Mouse (Mus musculus): Measurements from ENCODE around the gene S100a11. TPM values are rescaled to one million over a fixed set of nuclear protein-coding genes. Genes with fewer than 3 reads are reported as not detected.

The S100a11 gene
- polyA plus RNA-seq, 1 experiment from 2014 or later = 312 TPM

DNA sequence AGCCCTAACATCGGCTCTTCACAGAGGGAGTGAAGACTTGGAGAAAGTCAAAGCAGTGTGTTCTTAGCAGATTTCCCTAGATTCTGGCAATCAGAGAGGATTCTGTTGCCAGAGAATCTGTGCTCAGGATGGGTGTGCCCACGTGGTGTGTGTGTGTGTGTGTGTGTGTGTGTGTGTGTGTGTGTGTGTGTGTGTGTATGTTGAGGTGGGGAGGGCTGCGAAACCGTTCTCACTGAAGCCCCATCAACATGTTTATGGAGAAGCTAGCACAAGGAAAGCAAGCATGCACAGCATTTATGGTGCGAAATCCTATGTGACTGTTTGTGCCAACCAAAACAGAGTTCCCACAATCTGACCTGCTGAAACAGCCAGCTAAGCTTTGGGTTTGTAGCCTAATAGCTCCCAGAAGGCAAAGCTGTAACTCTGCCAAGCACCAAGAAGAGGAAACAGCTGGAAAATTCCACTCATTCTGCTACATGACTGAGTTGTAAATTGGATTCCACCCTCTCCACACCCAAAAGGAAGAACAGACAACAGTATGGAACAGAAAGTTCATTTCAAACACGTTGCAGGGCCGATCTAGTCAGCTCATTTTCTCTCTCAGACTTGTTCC lies 48.2 kb downstream of the S100a11 start:
- WGBS = 63% methylated on average over 7 of the region's 7 CpGs
- 0 out of 2 replicates have a peak overlapping the region, but pooled peaks have one; percentile 13 for H3K27ac ChIP-seq (replicated peaks)
- no peak overlapping the region for H3K4me2 ChIP-seq
- H3K4me3 ChIP-seq = no peak overlapping the region
- no peaks in the 10 kb centered on the region; the same call in 1 of the 2 replicates for H3K4me1 ChIP-seq (replicated peaks)
- ATAC-seq (ENCODE audit: low read depth) = no peak
- H3K36me3 ChIP-seq = no peaks in the 10 kb centered on the region
- H3K9ac ChIP-seq = no peak overlapping the region
- no peaks in the 10 kb centered on the region for H3K9me3 ChIP-seq
- no peaks in the 10 kb centered on the region for H3K27me3 ChIP-seq

DNA sequence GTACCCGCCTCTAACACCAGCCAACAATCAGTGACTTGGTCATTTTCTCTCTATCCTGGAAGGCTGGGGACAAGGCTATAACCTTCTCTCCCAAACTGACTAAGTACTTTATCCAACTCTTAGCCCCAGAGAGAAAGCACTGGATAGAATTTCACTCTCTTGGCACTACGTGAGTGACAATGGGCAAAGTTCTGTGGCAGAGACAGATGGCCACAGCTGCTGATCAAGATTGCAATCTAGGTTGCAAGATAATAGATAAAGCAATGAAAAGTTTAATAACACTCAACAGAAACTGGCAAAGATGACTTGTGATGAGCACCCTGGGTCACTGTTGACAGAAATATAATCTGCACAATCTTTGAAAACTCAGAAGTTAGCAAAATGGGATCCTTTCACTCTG lies 48.8 kb downstream of the S100a11 start:
- H3K9ac ChIP-seq = no peak overlapping the region
- no peaks in the 10 kb centered on the region for H3K36me3 ChIP-seq
- 0 out of 2 replicates have a peak overlapping the region, but pooled peaks have one; percentile 13 for H3K27ac ChIP-seq (replicated peaks)
- no peaks in the 10 kb centered on the region for H3K9me3 ChIP-seq
- WGBS = 67% methylated on average over 2 of the region's 2 CpGs
- H3K4me1 ChIP-seq (replicated peaks) = no peaks in the 10 kb centered on the region; the same call in 1 of the 2 replicates
- H3K27me3 ChIP-seq = no peaks in the 10 kb centered on the region
- no peak overlapping the region for H3K4me3 ChIP-seq
- H3K4me2 ChIP-seq = no peak overlapping the region
- no peak for ATAC-seq (ENCODE audit: low read depth)

DNA sequence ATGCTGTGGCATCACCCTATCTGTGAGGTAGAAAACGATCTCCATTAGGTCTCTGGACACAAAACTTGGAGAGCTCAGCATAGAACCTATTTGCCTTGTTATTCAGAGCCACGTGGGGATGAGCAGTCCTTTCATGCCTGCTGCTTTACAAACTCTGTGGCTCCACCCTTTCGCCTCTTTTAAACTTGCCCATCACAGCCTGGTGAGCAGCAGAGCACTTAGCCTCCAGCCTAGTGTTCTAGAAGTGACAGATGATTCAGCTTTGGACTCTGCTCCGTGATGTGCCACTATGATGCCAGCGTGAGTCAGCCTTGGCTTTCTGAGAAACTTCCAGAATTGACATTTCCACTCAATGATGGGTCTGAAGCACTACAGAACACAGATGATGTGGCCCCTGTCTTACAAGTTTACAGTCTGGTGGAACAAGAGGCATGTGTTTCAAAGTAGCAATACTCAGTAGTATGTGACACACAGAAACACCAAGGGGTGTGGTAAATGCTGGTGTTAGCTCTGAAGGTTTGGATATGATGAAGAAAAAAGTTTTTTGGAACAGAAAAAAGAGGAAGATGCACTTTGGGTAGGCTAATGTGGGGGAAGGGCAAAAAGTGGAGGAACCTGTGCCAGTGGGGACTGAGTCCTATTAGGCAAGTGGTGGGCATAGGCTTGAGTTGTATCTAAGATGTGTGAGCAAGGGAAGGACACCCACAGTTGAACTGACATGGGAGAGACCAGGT lies 51.9 kb downstream of the S100a11 start:
- Histone ChIP-seq H3K9me3 (no peaks in the 10 kb centered on the region), H3K4me1 (replicated peaks) (no peaks in the 10 kb centered on the region; the same call in 1 of the 2 replicates), H3K4me3 (no peak overlapping the region), H3K9ac (no peak overlapping the region), H3K27ac (replicated peaks) (no peak overlapping the region), H3K27me3 (no peaks in the 10 kb centered on the region), H3K36me3 (no peaks in the 10 kb centered on the region), H3K4me2 (no peak overlapping the region)
- no peak for ATAC-seq (ENCODE audit: low read depth)
- WGBS = 69% methylated on average over 5 of the region's 5 CpGs

Other genes with a start within 250 kb of the S100a11 start
- not detected in 2 replicates for gene Flg, start 247.0 kb upstream of the S100a11 start, polyA plus RNA-seq (2015; fragmentation: Nextera tagmentation; extraction: Ambion mirVana)
- gene Hrnr, start 200.7 kb upstream of the S100a11 start, polyA plus RNA-seq (2015; fragmentation: Nextera tagmentation; extraction: Ambion mirVana) = not detected in 2 replicates
- not detected in 2 replicates for gene Rptn, start 126.8 kb upstream of the S100a11 start, polyA plus RNA-seq (2015; fragmentation: Nextera tagmentation; extraction: Ambion mirVana)
- gene Tchh, start 78.2 kb upstream of the S100a11 start, polyA plus RNA-seq (2015; fragmentation: Nextera tagmentation; extraction: Ambion mirVana) = 0.95 and 1.3 TPM in 2 replicates
- gene Tchhl1, start 51.7 kb upstream of the S100a11 start, polyA plus RNA-seq (2015; fragmentation: Nextera tagmentation; extraction: Ambion mirVana) = not detected in 2 replicates
- 363 and 435 TPM in 2 replicates for gene S100a10, start 34.6 kb downstream of the S100a11 start, polyA plus RNA-seq (2015; fragmentation: Nextera tagmentation; extraction: Ambion mirVana)
- not detected in 2 replicates for gene Tdpoz2, start 132.2 kb downstream of the S100a11 start, polyA plus RNA-seq (2015; fragmentation: Nextera tagmentation; extraction: Ambion mirVana)
- not detected in 2 replicates for gene Tdpoz1, start 155.8 kb downstream of the S100a11 start, polyA plus RNA-seq (2015; fragmentation: Nextera tagmentation; extraction: Ambion mirVana)
- gene Gm37596, start 172.6 kb downstream of the S100a11 start, polyA plus RNA-seq (2015; fragmentation: Nextera tagmentation; extraction: Ambion mirVana) = not detected in 2 replicates

Measured in neural tube, embryonic 13.5 days (tissue).